Mouse (Mus musculus) liver, embryonic 14.5 days (tissue): ENCODE measurements around the gene Msmp. TPM values are rescaled to one million over a fixed set of nuclear protein-coding genes. Genes with fewer than 3 reads are reported as not detected.
A peak's percentile ranks its signal among the peaks of the same experiment; 100 is the strongest.

Experiments
- ATAC-seq: fragments of 200-750 bp; cut with Nextera tagmentation; 2 replicates; pipeline ENCODE4 v1.8.0; 2017; ENCODE audit warnings: moderate number of reproducible peaks, mild to moderate bottlenecking, moderate library complexity; ENCODE audit not compliant: insufficient read depth
- DNase-seq, 3 experiments: peaks; one replicate each; pipeline ENCODE4 v3.0.0-alpha.2; 2012 to 2013; ENCODE audit warnings: low read depth in 3 of 3, low spot score in 3 of 3
- H3K27ac ChIP-seq: fragments of 300-500 bp; sonication (generic); 2 replicates; pipeline ENCODE4 v1.5.1; 2014; ENCODE audit warnings: moderate library complexity, mild to moderate bottlenecking, control low read depth, inconsistent platforms
- H3K27me3 ChIP-seq: fragments of 300-500 bp; sonication (generic); 2 replicates; pipeline ENCODE4 v1.6.1; 2014; ENCODE audit warnings: mild to moderate bottlenecking, low read length, moderate library complexity; ENCODE audit not compliant: control insufficient read depth, insufficient read depth
- H3K36me3 ChIP-seq: fragments of 300-500 bp; sonication (generic); replicated peaks from 2 replicates; pipeline ENCODE4 v1.6.1; 2014; ENCODE audit warnings: low read depth; ENCODE audit not compliant: control insufficient read depth, insufficient read depth
- H3K4me1 ChIP-seq, 2 experiments: fragments of 200-500 bp in 1 of 2; fragments of 300-500 bp in 1 of 2; sonication (generic) in 1 of 2; replicated peaks; 2 replicates each; pipeline ENCODE4 v1.6.1; 2012 to 2014; ENCODE audit warnings: antibody characterized with exemption in 1 of 2, inconsistent platforms in 1 of 2, low read length in 1 of 2; ENCODE audit not compliant: control insufficient read depth in 2 of 2, insufficient read depth in 2 of 2
- H3K4me2 ChIP-seq: fragments of 300-500 bp; sonication (generic); 2 replicates; pipeline ENCODE4 v1.6.1; 2014; ENCODE audit warnings: low read depth, mild to moderate bottlenecking, control low read depth, moderate library complexity
- H3K4me3 ChIP-seq, 2 experiments: fragments of 200-500 bp in 1 of 2; fragments of 300-500 bp in 1 of 2; sonication (generic) in 1 of 2; 2 replicates each; pipeline ENCODE4 v1.5.1; 2012 to 2014; ENCODE audit warnings: low read depth in 2 of 2, low read length in 2 of 2, mild to moderate bottlenecking in 2 of 2, control low read depth in 1 of 2, inconsistent platforms in 1 of 2, moderate library complexity in 1 of 2; ENCODE audit not compliant: insufficient read depth in 1 of 2
- H3K9ac ChIP-seq: fragments of 300-500 bp; sonication (generic); replicated peaks from 2 replicates; pipeline ENCODE4 v1.6.1; 2014; ENCODE audit warnings: mild to moderate bottlenecking, control low read depth, moderate library complexity
- H3K9me3 ChIP-seq: fragments of 300-500 bp; sonication (generic); 2 replicates; pipeline ENCODE4 v1.6.1; 2016; ENCODE audit warnings: low read length, mixed read lengths; ENCODE audit not compliant: control insufficient read depth
- CTCF ChIP-seq: IDR thresholded peaks from 2 replicates; pipeline ENCODE4 v1.5.1; 2016; ENCODE audit warnings: antibody characterized with exemption, low read depth, control low read depth
- EP300 ChIP-seq: IDR thresholded peaks from 2 replicates; pipeline ENCODE4 v1.6.1; 2016; ENCODE audit warnings: antibody characterized with exemption, low read depth
- WGBS: fragments of 180-500 bp; shearing (Covaris S2); extraction: QIAGEN DNeasy Blood & Tissue Kit; methylation state at CpG from one replicate; pipeline ENCODE4 v1.1.7; 2014; ENCODE audit not compliant: insufficient replicate concordance; 5-methylcytosine and 5-hydroxymethylcytosine counted together
- polyA plus RNA-seq, 2 experiments: library from polyadenylated mRNA; depleted of rRNA in 1 of 2; stranded (reverse) in 1 of 2; unstranded in 1 of 2; fragments of >200 nt; fragmentation: Nextera tagmentation in 1 of 2; extraction: Ambion mirVana in 1 of 2; gene quantifications; 2 replicates each; pipeline versions ENCODE4 v1.2.1 to v1.2.3; 2012 to 2014

Msmp gene
- polyA plus RNA-seq (2012; rRNA removed), result not detected in 2 replicates
- polyA plus RNA-seq (2014; fragmentation: Nextera tagmentation; extraction: Ambion mirVana), result not detected in 2 replicates

DNA sequence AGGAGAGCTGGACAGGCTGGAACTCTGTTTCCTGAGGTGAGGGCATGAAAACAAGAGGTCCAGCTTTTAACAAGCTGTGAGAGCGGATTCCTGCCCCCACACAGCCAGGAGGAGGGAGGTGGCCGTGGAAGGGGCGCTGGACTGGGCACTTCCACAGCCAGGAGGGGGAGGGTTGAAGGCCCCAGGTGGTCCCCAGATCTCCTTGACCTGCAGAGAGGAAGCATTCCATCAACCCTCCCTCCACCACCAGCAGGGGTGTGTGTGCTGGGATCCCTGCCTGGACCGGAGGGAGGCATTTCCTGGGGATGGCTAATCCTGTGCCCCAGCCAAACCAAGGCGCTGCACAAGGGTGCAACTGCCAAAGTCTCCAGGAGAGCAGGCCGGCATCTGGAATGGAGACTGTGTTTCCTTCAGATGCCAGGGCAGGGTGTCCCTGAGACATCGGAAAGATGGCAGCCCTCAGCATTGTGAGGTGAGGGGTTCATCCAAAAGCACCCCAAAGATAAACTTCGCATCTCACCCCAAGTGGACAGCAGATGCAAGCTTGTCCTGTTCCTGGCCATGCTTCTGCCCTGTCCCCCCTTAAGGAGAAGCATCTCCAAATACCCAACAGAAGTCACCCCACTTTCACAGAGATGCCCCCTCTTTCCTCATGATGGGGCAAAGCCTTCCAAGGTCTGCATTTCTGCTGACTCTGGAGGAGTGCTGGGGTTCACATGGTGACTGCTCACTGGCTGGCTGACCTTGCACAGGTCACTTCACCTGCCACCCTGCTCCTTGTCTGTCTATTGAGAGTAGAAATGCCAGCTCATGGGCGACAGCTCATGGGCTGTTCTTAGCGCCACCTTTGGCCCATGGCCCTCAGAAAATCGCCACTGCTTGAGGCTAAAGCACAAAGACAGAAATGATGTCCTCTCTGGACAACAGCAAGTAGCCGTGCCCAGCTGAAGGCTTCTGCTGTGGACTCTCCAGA is at the start of gene Msmp:
Msmp (minus strand) TSS at position 51 of the 973 bp plus-strand sequence.
- Histone ChIP-seq H3K4me1 (peaks cover 6 to 16% of the 10 kb centered on the region in 2 experiments), H3K9me3 (no peaks in the 10 kb centered on the region), H3K4me3 (no peak within 1 kb of the TSS), H3K27ac (no peak within 1 kb of the TSS), H3K4me2 (no peak within 1 kb of the TSS), H3K27me3 (no peaks in the 10 kb centered on the region), H3K9ac (no peak within 1 kb of the TSS), H3K36me3 (peaks cover 27% of the 10 kb centered on the region)
- WGBS, result 74% methylated on average over 12 of the region's 12 CpGs
- TF ChIP-seq CTCF (no peak), EP300 (no peak)
- DNase-seq (no peak), ATAC-seq (no peak)

DNA sequence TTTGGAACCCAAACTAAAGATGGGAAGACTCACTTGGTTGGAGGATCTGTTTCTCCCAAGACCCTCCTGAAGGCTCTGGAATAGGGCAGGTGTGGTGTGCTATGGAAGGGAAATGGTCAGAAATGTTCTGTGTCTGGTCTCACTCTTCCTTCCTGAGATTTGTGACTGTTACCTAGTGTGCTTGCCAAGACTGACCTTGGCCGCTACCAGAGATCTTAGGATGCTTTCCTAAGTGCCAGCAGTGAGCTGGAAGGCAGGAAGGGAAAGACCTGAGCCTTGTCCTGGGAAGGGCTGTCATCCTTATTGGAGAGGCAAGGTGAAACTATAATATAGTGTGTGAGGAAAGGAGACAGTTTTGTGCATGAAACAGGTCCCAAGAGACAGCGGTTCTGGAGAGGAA is 49.4 kb upstream of the Msmp start:
- Histone ChIP-seq H3K4me3 (no peak overlapping the region), H3K36me3 (no peaks in the 10 kb centered on the region), H3K4me1 (peaks cover 0 to 7% of the 10 kb centered on the region in 2 experiments; a peak in 1 of 4 replicates), H3K27ac (no peak overlapping the region), H3K9ac (no peak overlapping the region), H3K27me3 (peaks cover 26% of the 10 kb centered on the region), H3K9me3 (no peaks in the 10 kb centered on the region), H3K4me2 (no peak overlapping the region)
- DNase-seq (no peak), ATAC-seq (no peak)
- WGBS, result 73% methylated on average over 2 of the region's 2 CpGs
- no peak for TF ChIP-seq CTCF

DNA sequence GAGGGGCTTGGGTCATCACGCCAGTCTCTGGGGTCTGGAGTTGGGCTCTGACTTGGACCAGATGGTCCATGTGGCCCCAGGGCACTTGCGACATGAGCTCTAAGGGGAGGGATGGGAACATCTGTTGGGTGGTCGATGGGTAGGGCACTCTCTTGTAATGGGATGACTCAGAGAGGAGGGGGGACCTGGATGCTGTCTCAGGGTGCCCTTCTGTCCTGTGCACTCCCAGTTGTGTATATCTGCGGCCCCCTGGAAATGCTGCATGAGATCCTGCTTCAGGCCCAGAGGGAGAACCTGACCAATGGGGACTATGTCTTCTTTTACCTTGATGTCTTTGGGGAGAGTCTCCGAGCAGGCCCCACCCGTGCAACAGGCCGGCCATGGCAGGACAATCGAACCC is 49.0 kb upstream of the Msmp start:
- 69% methylated on average over 8 of the region's 8 CpGs for WGBS
- H3K4me2 ChIP-seq, result no peak overlapping the region
- H3K4me1 ChIP-seq, result peaks cover 0 to 7% of the 10 kb centered on the region in 2 experiments; a peak in 1 of 4 replicates
- no peak overlapping the region for H3K9ac ChIP-seq
- TF ChIP-seq EP300 (no peak), CTCF (no peak)
- H3K27ac ChIP-seq, result no peak overlapping the region
- no peak overlapping the region for H3K4me3 ChIP-seq
- DNase-seq (no peak), ATAC-seq (no peak)
- peaks cover 26% of the 10 kb centered on the region for H3K27me3 ChIP-seq
- H3K36me3 ChIP-seq, result no peaks in the 10 kb centered on the region
- H3K9me3 ChIP-seq, result no peaks in the 10 kb centered on the region

DNA sequence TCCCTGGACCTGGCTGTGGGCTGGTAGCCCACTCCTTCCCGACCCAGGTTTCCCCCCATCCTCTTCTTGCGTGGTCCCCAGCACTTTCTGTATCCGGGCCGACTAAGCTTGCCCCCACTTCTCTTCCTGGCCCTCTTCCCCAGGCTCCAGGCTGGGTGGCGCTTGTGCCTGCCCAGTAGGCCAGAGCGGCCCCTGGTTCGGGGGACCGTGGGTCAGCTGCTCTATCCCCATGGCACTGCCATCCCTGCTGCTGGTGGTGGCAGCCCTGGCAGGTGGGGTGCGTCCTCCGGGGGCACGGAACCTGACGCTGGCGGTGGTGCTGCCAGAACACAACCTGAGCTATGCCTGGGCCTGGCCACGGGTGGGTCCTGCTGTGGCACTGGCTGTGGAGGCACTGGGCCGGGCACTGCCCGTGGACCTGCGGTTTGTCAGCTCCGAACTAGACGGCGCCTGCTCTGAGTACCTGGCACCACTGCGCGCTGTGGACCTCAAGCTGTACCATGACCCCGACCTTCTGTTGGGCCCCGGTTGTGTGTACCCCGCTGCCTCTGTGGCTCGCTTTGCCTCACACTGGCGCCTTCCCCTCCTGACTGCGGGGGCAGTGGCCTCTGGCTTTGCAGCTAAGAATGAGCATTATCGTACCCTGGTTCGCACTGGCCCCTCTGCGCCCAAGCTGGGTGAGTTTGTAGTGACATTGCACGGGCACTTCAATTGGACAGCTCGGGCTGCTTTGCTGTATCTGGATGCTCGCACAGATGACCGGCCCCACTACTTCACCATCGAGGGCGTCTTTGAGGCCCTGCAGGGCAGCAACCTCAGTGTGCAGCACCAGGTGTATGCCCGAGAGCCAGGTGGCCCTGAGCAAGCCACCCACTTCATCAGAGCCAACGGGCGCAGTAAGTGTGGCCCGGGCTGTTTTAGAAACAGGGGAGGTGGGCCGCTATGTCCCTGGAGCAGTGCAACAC is 47.9 kb upstream of the Msmp start:
- Histone ChIP-seq H3K27me3 (peaks cover 26% of the 10 kb centered on the region), H3K4me3 (peak overlapping the region; percentile 37 to 55; a peak in 3 of 4 replicates), H3K4me2 (peak overlapping the region; percentile 68), H3K9me3 (no peaks in the 10 kb centered on the region), H3K36me3 (no peaks in the 10 kb centered on the region), H3K27ac (no peak overlapping the region), H3K9ac (no peak overlapping the region), H3K4me1 (peaks cover 0 to 7% of the 10 kb centered on the region in 2 experiments; a peak in 1 of 4 replicates)
- TF ChIP-seq EP300 (no peak), CTCF (no peak)
- ATAC-seq (no peak), DNase-seq (no peak)
- WGBS, result 59% methylated on average over 42 of the region's 42 CpGs
